Mouse (Mus musculus) kidney, postnatal 4 days (tissue): ENCODE measurements at regions not wholly inside any gene's neighbourhood (a gene's known extent, or its start where the extent isn't known, plus 50 kb on each side); places are given as distances from the start of the nearest gene placed in this dataset.
A peak's percentile ranks its signal among the peaks of the same experiment; 100 is the strongest.

Experiments used
- DNase-seq, 2 experiments: peaks; one replicate each; pipeline ENCODE4 v3.0.0; 2021; ENCODE audit warnings: mixed read lengths in 2 of 2

GRCm38 (mm10) chr14:23237376-23237775 lies 776.9 kb downstream of the Kcnma1 start:
- DNase-seq, result no peak

GRCm38 (mm10) chr14:23198676-23199075 lies 815.6 kb downstream of the Kcnma1 start:
- no peak for DNase-seq

GRCm38 (mm10) chr14:23194569-23195529 lies 819.4 kb downstream of the Kcnma1 start:
- no peak for DNase-seq

GRCm38 (mm10) chr14:23192566-23192965 lies 821.7 kb downstream of the Kcnma1 start:
- no peak for DNase-seq

- no peak for DNase-seq
Measured at GRCm38 (mm10) chr14:23185359-23185758, 828.9 kb downstream of the Kcnma1 start.

- DNase-seq, result no peak
Measured at GRCm38 (mm10) chr14:23169346-23169745, 844.9 kb downstream of the Kcnma1 start.

GRCm38 (mm10) chr14:23160567-23160966 lies 853.7 kb downstream of the Kcnma1 start:
- DNase-seq, result no peak

GRCm38 (mm10) chr14:23150431-23150830 lies 863.9 kb downstream of the Kcnma1 start:
- DNase-seq, result no peak

GRCm38 (mm10) chr14:23146981-23147380 lies 867.3 kb downstream of the Kcnma1 start:
- DNase-seq, result no peak

GRCm38 (mm10) chr14:23140385-23140784 lies 873.9 kb downstream of the Kcnma1 start:
- no peak for DNase-seq

- no peak for DNase-seq
Measured at GRCm38 (mm10) chr14:23134723-23135122, 879.6 kb downstream of the Kcnma1 start.

GRCm38 (mm10) chr14:23131736-23132519 lies 882.4 kb downstream of the Kcnma1 start:
- peak; percentile 43 to 63 for DNase-seq

GRCm38 (mm10) chr14:23115889-23116510 lies 898.3 kb downstream of the Kcnma1 start:
- no peak for DNase-seq

- DNase-seq, result peak; percentile 22 to 57
Measured at GRCm38 (mm10) chr14:23114910-23115309, 899.4 kb downstream of the Kcnma1 start.

GRCm38 (mm10) chr14:23114456-23114855 lies 899.8 kb downstream of the Kcnma1 start:
- no peak for DNase-seq

- DNase-seq, result no peak
Measured at GRCm38 (mm10) chr14:23112369-23112768, 901.9 kb downstream of the Kcnma1 start.

GRCm38 (mm10) chr14:23108590-23108989 lies 905.7 kb downstream of the Kcnma1 start:
- DNase-seq, result no peak

- no peak for DNase-seq
Measured at GRCm38 (mm10) chr14:23107466-23107865, 906.8 kb downstream of the Kcnma1 start.
